Mouse (Mus musculus): ENCODE data around the gene Ms4a2. TPM values are rescaled to one million over a fixed set of nuclear protein-coding genes. Genes with fewer than 3 reads are reported as not detected.

Gene Ms4a2
- total RNA-seq (2021) (under 1 TPM in 1 of 2 experiments, not detected in 1; 0.16 TPM), polyA plus RNA-seq (2012; rRNA removed) (0.12 and 0.18 TPM in 2 replicates)
- long read RNA-seq, partial matches to known transcripts = 0 of 1 reads
- long read RNA-seq, other reads (novel, unspliced or antisense) = 0 of 1 reads

- Histone ChIP-seq H3K9ac (ENCODE audit: low read depth, low read length) (no peak within 1 kb of the TSS), H3K79me2 (replicated peaks; ENCODE audit: control insufficient read depth, insufficient read depth, low read length) (no peaks in the 10 kb centered on the region), H3K27ac (no peak within 1 kb of the TSS), H3K36me3 (ENCODE audit: control insufficient read depth, insufficient read depth, low read length) (no peaks in the 10 kb centered on the region), H3K4me1 (ENCODE audit: control insufficient read depth, insufficient read depth, low read length) (no peaks in the 10 kb centered on the region), H3K4me3 (no peak within 1 kb of the TSS), H3K27me3 (ENCODE audit: control insufficient read depth, insufficient read depth, low read length) (no peaks in the 10 kb centered on the region)
- intact Hi-C loops (cut with DNase I) = no loop called here
- 82% methylated on average over 2 of the region's 2 CpGs for WGBS
- TF ChIP-seq CTCF (IDR thresholded peaks at IDR 0.05) (no peak), EP300 (IDR thresholded peaks at IDR 0.05; ENCODE audit: insufficient read depth, low read depth, low read length) (no peak), POLR2A (IDR thresholded peaks at IDR 0.05; ENCODE audit: insufficient read depth, low read depth, low read length) (no peak)
- no peak for DNase-seq
These were observed at the start of gene Ms4a2 for GRCm38 (mm10) chr19:11623551-11623950. Gene Ms4a2 (minus strand): TSS chr19:11623719.

- no peak for TF ChIP-seq POLR2A (IDR thresholded peaks at IDR 0.05; ENCODE audit: insufficient read depth, low read depth, low read length)
- no peak for TF ChIP-seq CTCF (IDR thresholded peaks at IDR 0.05)
- no peak for TF ChIP-seq EP300 (IDR thresholded peaks at IDR 0.05; ENCODE audit: insufficient read depth, low read depth, low read length)
- Histone ChIP-seq H3K4me1 (ENCODE audit: control insufficient read depth, insufficient read depth, low read length) (no peaks in the 10 kb centered on the region), H3K9ac (ENCODE audit: low read depth, low read length) (no peak overlapping the region), H3K79me2 (replicated peaks; ENCODE audit: control insufficient read depth, insufficient read depth, low read length) (no peaks in the 10 kb centered on the region), H3K27me3 (ENCODE audit: control insufficient read depth, insufficient read depth, low read length) (no peaks in the 10 kb centered on the region), H3K36me3 (ENCODE audit: control insufficient read depth, insufficient read depth, low read length) (no peaks in the 10 kb centered on the region), H3K27ac (no peak overlapping the region), H3K4me3 (no peak overlapping the region)
- no peak for DNase-seq
- intact Hi-C loops (cut with DNase I) = no loop called here
These were observed 38.0 kb upstream of the Ms4a2 start for GRCm38 (mm10) chr19:11661562-11661961.

- Histone ChIP-seq H3K27ac (no peak within 1 kb of the TSS), H3K79me2 (replicated peaks; ENCODE audit: control insufficient read depth, insufficient read depth, low read length) (no peaks in the 10 kb centered on the region), H3K4me3 (no peak within 1 kb of the TSS), H3K4me1 (ENCODE audit: control insufficient read depth, insufficient read depth, low read length) (no peaks in the 10 kb centered on the region), H3K36me3 (ENCODE audit: control insufficient read depth, insufficient read depth, low read length) (no peaks in the 10 kb centered on the region), H3K27me3 (ENCODE audit: control insufficient read depth, insufficient read depth, low read length) (no peaks in the 10 kb centered on the region), H3K9ac (ENCODE audit: low read depth, low read length) (no peak within 1 kb of the TSS)
- TF ChIP-seq POLR2A (IDR thresholded peaks at IDR 0.05; ENCODE audit: insufficient read depth, low read depth, low read length) = no peak
- TF ChIP-seq EP300 (IDR thresholded peaks at IDR 0.05; ENCODE audit: insufficient read depth, low read depth, low read length) = no peak
- TF ChIP-seq CTCF (IDR thresholded peaks at IDR 0.05) = no peak
- intact Hi-C loops (cut with DNase I) = no loop called here
- WGBS = 88% methylated on average over 5 of the region's 5 CpGs
- no peak for DNase-seq
These were observed 36.9 kb upstream of the Ms4a2 start, which contains the start of gene Oosp2 for GRCm38 (mm10) chr19:11660459-11660858. Gene Oosp2 (minus strand): TSS chr19:11660559.

GRCm38 (mm10) chr19:11659142-11659541 is 35.6 kb upstream of the Ms4a2 start:
- no peak overlapping the region for H3K27ac ChIP-seq
- DNase-seq = no peak
- no peak overlapping the region for H3K4me3 ChIP-seq

GRCm38 (mm10) chr19:11649564-11649963 is 26.0 kb upstream of the Ms4a2 start:
- H3K4me1 ChIP-seq (ENCODE audit: control insufficient read depth, insufficient read depth, low read length) = no peaks in the 10 kb centered on the region
- no peak overlapping the region for H3K9ac ChIP-seq (ENCODE audit: low read depth, low read length)
- 66% methylated on average over 4 of the region's 4 CpGs for WGBS
- no peak overlapping the region for H3K4me3 ChIP-seq
- H3K79me2 ChIP-seq (replicated peaks; ENCODE audit: control insufficient read depth, insufficient read depth, low read length) = no peaks in the 10 kb centered on the region
- intact Hi-C loops (cut with DNase I) = no loop called here
- TF ChIP-seq EP300 (IDR thresholded peaks at IDR 0.05; ENCODE audit: insufficient read depth, low read depth, low read length) (no peak), POLR2A (IDR thresholded peaks at IDR 0.05; ENCODE audit: insufficient read depth, low read depth, low read length) (no peak), CTCF (IDR thresholded peaks at IDR 0.05) (no peak)
- H3K27ac ChIP-seq = no peak overlapping the region
- no peaks in the 10 kb centered on the region for H3K36me3 ChIP-seq (ENCODE audit: control insufficient read depth, insufficient read depth, low read length)
- H3K27me3 ChIP-seq (ENCODE audit: control insufficient read depth, insufficient read depth, low read length) = no peaks in the 10 kb centered on the region
- no peak for DNase-seq

More at GRCm38 (mm10) chr19:11659142-11659541, 35.6 kb upstream of the Ms4a2 start:
- Histone ChIP-seq H3K4me1 (ENCODE audit: control insufficient read depth, insufficient read depth, low read length) (no peaks in the 10 kb centered on the region), H3K9ac (ENCODE audit: low read depth, low read length) (no peak overlapping the region), H3K36me3 (ENCODE audit: control insufficient read depth, insufficient read depth, low read length) (no peaks in the 10 kb centered on the region), H3K27me3 (ENCODE audit: control insufficient read depth, insufficient read depth, low read length) (no peaks in the 10 kb centered on the region), H3K79me2 (replicated peaks; ENCODE audit: control insufficient read depth, insufficient read depth, low read length) (no peaks in the 10 kb centered on the region)
- no peak for TF ChIP-seq CTCF (IDR thresholded peaks at IDR 0.05)
- no peak for TF ChIP-seq POLR2A (IDR thresholded peaks at IDR 0.05; ENCODE audit: insufficient read depth, low read depth, low read length)
- TF ChIP-seq EP300 (IDR thresholded peaks at IDR 0.05; ENCODE audit: insufficient read depth, low read depth, low read length) = no peak
- WGBS = 44% methylated on average over 2 of the region's 2 CpGs
- intact Hi-C loops (cut with DNase I) = no loop called here

- TF ChIP-seq CTCF (IDR thresholded peaks at IDR 0.05) (no peak), POLR2A (IDR thresholded peaks at IDR 0.05; ENCODE audit: insufficient read depth, low read depth, low read length) (no peak), EP300 (IDR thresholded peaks at IDR 0.05; ENCODE audit: insufficient read depth, low read depth, low read length) (no peak)
- Histone ChIP-seq H3K9ac (ENCODE audit: low read depth, low read length) (no peak overlapping the region), H3K79me2 (replicated peaks; ENCODE audit: control insufficient read depth, insufficient read depth, low read length) (no peaks in the 10 kb centered on the region), H3K27me3 (ENCODE audit: control insufficient read depth, insufficient read depth, low read length) (no peaks in the 10 kb centered on the region), H3K36me3 (ENCODE audit: control insufficient read depth, insufficient read depth, low read length) (no peaks in the 10 kb centered on the region), H3K4me1 (ENCODE audit: control insufficient read depth, insufficient read depth, low read length) (no peaks in the 10 kb centered on the region), H3K4me3 (no peak overlapping the region), H3K27ac (no peak overlapping the region)
- WGBS = 59% methylated on average over 3 of the region's 3 CpGs
- intact Hi-C loops (cut with DNase I) = no loop called here
- DNase-seq = no peak
These were observed 22.6 kb upstream of the Ms4a2 start for GRCm38 (mm10) chr19:11646166-11646565.
